Mouse (Mus musculus) midbrain, embryonic 14.5 days (tissue): ENCODE measurements around the gene Cnmd. TPM values are rescaled to one million over a fixed set of nuclear protein-coding genes. Genes with fewer than 3 reads are reported as not detected.
A peak's percentile ranks its signal among the peaks of the same experiment; 100 is the strongest.

Source experiments
- ATAC-seq: fragments of 200-750 bp; cut with Nextera tagmentation; 2 replicates; pipeline ENCODE4 v1.8.0; 2017; ENCODE audit warnings: moderate number of reproducible peaks, moderate library complexity; ENCODE audit not compliant: low FRiP score, low TSS enrichment
- DNase-seq: peaks from one replicate; pipeline ENCODE4 v3.0.0-alpha.2; 2015
- H3K27ac ChIP-seq: fragments of 300-500 bp; sonication (generic); replicated peaks from 2 replicates; pipeline ENCODE4 v1.5.1; 2014; ENCODE audit warnings: mild to moderate bottlenecking, low read depth, low read length, moderate library complexity
- H3K27me3 ChIP-seq: fragments of 300-500 bp; sonication (generic); 2 replicates; pipeline ENCODE4 v1.6.1; 2014; ENCODE audit warnings: low read length, control low read depth, mixed read lengths; ENCODE audit not compliant: control insufficient read depth, insufficient read depth
- H3K36me3 ChIP-seq: fragments of 300-500 bp; sonication (generic); 2 replicates; pipeline ENCODE4 v1.6.1; 2014; ENCODE audit warnings: low read length, control low read depth; ENCODE audit not compliant: control insufficient read depth, insufficient read depth
- H3K4me1 ChIP-seq: fragments of 300-500 bp; sonication (generic); 2 replicates; pipeline ENCODE4 v1.6.1; 2014; ENCODE audit warnings: mild to moderate bottlenecking, antibody characterized with exemption, low read length, control low read depth; ENCODE audit not compliant: control insufficient read depth, insufficient read depth
- H3K4me2 ChIP-seq: fragments of 300-500 bp; sonication (generic); 2 replicates; pipeline ENCODE4 v1.6.1; 2014; ENCODE audit warnings: mild to moderate bottlenecking, low read length, moderate library complexity
- H3K4me3 ChIP-seq: fragments of 300-500 bp; sonication (generic); replicated peaks from 2 replicates; pipeline ENCODE4 v1.5.1; 2014; ENCODE audit warnings: low read depth, low read length
- H3K9ac ChIP-seq: fragments of 300-500 bp; sonication (generic); replicated peaks from 2 replicates; pipeline ENCODE4 v1.6.1; 2014; ENCODE audit warnings: mild to moderate bottlenecking, low read length, moderate library complexity
- H3K9me3 ChIP-seq: fragments of 300-500 bp; sonication (generic); 2 replicates; pipeline ENCODE4 v1.6.1; 2016; ENCODE audit warnings: low read length, control low read depth, mixed read lengths; ENCODE audit not compliant: control insufficient read depth
- WGBS: fragments of 180-500 bp; shearing (Covaris S2); extraction: QIAGEN DNeasy Blood & Tissue Kit; methylation state at CpG from one replicate; pipeline ENCODE4 v1.1.7; 2014; 5-methylcytosine and 5-hydroxymethylcytosine counted together
- polyA plus RNA-seq: library from polyadenylated mRNA; unstranded; fragments of >200 nt; fragmentation: Nextera tagmentation; extraction: Ambion mirVana; gene quantifications from 2 replicates; pipeline ENCODE4 v1.2.1, GENCODE M21; 2014

Gene Cnmd
- polyA plus RNA-seq, 1 experiment from 2014 or later, result 2.2 TPM

DNA sequence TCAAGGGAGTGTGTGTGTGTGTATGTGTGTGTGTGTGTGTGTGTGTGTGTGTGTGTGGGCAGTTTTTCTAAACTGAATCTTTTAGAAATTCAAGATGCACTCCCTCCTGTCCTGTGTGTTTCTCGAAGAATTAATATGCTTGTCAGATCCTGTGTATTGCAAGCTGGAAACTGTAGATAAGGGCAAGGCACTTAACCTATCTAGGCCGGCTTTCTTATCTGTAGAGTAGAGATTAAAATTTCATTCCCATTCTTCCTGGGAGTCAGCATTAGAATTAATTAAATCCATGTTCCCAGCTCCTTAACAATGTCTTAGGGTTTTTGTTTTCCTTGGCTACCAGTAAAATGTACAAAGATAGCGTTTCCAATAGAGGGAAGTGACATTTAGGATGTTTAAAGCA is 40.8 kb downstream of the Cnmd start:
- H3K36me3 ChIP-seq, result peaks cover 55% of the 10 kb centered on the region
- no peak overlapping the region for H3K4me3 ChIP-seq
- WGBS, result 59% methylated on average over 3 of the region's 3 CpGs

DNA sequence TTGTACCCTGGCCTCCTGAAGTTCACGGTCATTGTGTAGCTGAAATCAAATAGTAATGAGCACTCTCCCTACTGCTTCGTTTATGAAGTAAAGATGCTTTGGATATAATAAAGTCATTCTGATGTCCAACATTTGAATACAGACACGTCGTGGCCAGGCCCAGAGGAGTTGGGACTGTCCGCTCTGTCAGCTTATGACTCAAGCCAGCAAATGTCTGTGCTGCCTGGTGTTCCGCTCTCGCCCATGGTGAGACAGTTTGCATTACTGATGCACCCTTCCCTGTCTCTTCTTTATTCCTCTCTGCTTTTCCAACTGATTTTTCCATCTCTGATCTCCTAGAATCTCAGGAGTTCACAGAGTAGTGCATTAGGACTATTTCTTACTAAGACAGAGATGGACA is 42.2 kb downstream of the Cnmd start:
- no peak overlapping the region for H3K9ac ChIP-seq
- H3K4me1 ChIP-seq, result no peaks in the 10 kb centered on the region
- no peak overlapping the region for H3K4me3 ChIP-seq
- DNase-seq (no peak), ATAC-seq (no peak)
- 85% methylated on average over 7 of the region's 7 CpGs for WGBS
- H3K36me3 ChIP-seq, result peaks cover 48% of the 10 kb centered on the region
- no peak overlapping the region for H3K4me2 ChIP-seq
- H3K27me3 ChIP-seq, result no peaks in the 10 kb centered on the region
- H3K27ac ChIP-seq, result no peak overlapping the region
- H3K9me3 ChIP-seq, result no peaks in the 10 kb centered on the region

More for the DNA sequence above, 40.8 kb downstream of the Cnmd start:
- Histone ChIP-seq H3K9me3 (no peaks in the 10 kb centered on the region), H3K4me2 (no peak overlapping the region), H3K4me1 (no peaks in the 10 kb centered on the region), H3K27me3 (no peaks in the 10 kb centered on the region), H3K9ac (no peak overlapping the region), H3K27ac (no peak overlapping the region)
- no peak for ATAC-seq
- peak; percentile 26 for DNase-seq

DNA sequence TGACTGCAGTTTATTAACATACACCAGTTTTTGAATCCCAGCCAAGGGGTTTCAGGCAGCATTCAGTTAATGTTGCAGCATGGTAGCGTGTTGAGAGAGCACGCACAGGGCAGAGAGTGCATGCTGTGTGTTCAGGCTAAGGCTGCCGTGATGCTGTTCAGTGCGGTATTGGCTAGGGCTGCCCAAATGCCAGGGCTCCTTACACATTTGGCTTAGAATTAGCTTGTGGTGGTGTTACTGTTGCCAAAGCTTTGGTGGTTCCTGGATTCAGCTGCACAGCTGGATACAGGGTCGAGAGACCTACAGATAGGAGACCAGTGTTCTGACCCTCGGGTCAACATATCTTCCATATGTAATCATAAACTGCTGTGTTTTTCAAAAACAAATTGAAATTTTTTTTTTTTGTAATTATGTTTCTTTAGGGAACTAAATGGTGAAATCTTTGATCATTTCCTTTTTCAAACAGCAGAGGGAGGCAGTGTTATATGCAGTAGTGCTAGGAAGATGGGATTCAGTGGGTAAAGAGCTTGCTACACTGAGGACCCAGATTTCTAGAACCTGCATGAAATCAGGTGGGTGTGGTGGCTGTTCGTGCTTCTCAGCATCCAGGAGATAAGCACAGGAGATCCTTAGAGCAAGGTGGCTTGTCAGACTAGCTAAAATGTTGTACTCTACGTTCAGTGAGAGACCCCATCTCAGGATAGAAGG is 44.7 kb downstream of the Cnmd start:
- Histone ChIP-seq H3K4me2 (no peak overlapping the region), H3K9ac (no peak overlapping the region), H3K4me1 (no peaks in the 10 kb centered on the region), H3K27ac (no peak overlapping the region), H3K9me3 (no peaks in the 10 kb centered on the region), H3K36me3 (peaks cover 51% of the 10 kb centered on the region), H3K27me3 (no peaks in the 10 kb centered on the region), H3K4me3 (no peak overlapping the region)
- 83% methylated on average over 8 of the region's 8 CpGs for WGBS
- peak; percentile 84 for DNase-seq
- no peak; the same call in 1 of the 2 replicates for ATAC-seq

DNA sequence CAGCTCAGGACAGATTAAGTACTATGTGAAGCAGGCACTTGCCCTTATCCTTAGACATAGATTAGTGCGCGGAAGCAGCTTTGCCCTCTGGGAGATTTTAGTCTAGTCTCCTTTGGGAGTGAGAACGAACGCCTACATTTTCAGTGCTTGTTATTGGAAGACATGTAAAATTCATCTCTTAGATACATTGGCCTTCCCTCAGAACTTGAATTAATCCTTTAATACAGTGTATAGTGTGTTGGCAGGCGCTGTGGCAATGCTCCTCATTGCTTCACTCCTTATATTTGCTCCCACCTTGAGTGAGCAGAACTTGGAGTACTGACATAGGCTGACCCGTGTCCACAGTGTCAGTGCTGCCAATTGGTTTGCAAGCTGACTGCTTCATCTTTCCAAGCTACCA is 53.7 kb downstream of the Cnmd start:
- ATAC-seq, result no peak
- Histone ChIP-seq H3K27ac (no peak overlapping the region), H3K4me1 (no peaks in the 10 kb centered on the region), H3K4me2 (no peak overlapping the region), H3K9ac (no peak overlapping the region), H3K9me3 (no peaks in the 10 kb centered on the region), H3K36me3 (peaks cover 78% of the 10 kb centered on the region), H3K27me3 (no peaks in the 10 kb centered on the region), H3K4me3 (no peak overlapping the region)
- no peak for DNase-seq
- 88% methylated on average over 6 of the region's 6 CpGs for WGBS

DNA sequence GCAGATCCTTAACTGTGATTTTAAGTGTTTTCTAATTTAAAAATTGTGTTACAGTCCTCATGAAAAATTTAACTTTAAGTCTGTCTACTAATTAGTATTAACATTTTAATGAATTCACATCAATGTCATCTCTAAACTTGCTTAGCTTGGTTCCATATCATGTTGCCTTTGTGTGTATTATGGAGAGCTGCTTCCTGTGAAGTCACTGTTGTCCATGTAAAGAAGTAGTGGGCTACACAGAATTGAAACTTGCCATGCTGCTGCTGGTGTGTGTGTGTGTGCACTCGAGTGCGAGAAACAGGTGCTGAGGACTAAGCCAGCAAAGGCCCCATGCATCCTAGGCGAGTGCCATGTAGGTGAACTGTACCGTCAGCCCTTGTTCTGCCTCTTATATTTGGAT is 54.6 kb downstream of the Cnmd start:
- Histone ChIP-seq H3K4me2 (no peak overlapping the region), H3K9ac (no peak overlapping the region), H3K9me3 (no peaks in the 10 kb centered on the region), H3K36me3 (peaks cover 78% of the 10 kb centered on the region), H3K4me3 (no peak overlapping the region), H3K27ac (no peak overlapping the region), H3K4me1 (no peaks in the 10 kb centered on the region), H3K27me3 (no peaks in the 10 kb centered on the region)
- no peak for ATAC-seq
- 97% methylated on average over 4 of the region's 4 CpGs for WGBS
- DNase-seq, result no peak

DNA sequence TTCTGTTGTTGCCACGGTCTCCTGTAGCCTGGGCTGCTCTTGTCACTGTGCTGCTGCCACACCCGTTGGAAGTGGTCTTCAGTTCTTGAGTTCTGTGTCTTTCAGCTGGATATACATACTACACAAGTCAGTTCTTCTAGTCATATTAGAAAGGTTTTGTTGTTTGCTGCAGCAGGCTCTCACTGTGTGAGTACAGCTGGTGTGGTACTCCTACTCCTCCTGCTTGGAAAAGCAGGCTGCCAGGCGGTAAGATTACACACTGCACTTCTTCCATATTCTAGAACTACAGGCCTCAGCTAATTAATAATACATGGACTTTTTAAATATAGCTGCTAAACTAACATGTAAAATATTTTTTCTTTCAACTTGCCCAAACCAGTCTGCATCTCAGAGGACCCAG is 55.1 kb downstream of the Cnmd start:
- 96% methylated on average over 3 of the region's 3 CpGs for WGBS

DNA sequence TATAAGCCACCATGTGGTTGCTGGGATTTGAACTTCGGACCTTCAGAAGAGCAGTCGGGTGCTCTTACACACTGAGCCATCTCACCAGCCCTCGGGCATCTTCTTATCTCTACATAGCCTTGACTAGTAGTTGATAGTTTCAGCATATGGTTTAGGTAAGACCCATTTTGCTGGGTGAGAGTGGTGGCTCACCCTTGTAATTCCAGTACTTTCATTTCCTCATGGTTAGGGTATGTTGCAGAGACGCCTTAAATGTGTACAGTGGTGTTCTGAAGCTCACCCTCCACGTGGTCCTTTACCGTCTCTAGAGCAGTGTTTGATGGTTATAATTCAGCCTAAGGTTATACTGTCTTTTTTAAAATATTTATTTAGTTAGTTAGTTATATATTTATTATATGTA is 55.6 kb downstream of the Cnmd start:
- no peak overlapping the region for H3K9ac ChIP-seq
- 92% methylated on average over 6 of the region's 6 CpGs for WGBS
- H3K27ac ChIP-seq, result no peak overlapping the region
- H3K27me3 ChIP-seq, result no peaks in the 10 kb centered on the region
- ATAC-seq, result no peak
- no peak for DNase-seq
- peaks cover 79% of the 10 kb centered on the region for H3K36me3 ChIP-seq
- H3K4me2 ChIP-seq, result no peak overlapping the region
- H3K9me3 ChIP-seq, result no peaks in the 10 kb centered on the region
- no peak overlapping the region for H3K4me3 ChIP-seq
- no peaks in the 10 kb centered on the region for H3K4me1 ChIP-seq

More for the DNA sequence above, 55.1 kb downstream of the Cnmd start:
- H3K27ac ChIP-seq, result no peak overlapping the region
- DNase-seq (no peak), ATAC-seq (no peak)
- no peak overlapping the region for H3K4me2 ChIP-seq
- H3K36me3 ChIP-seq, result peaks cover 78% of the 10 kb centered on the region
- no peak overlapping the region for H3K9ac ChIP-seq
- H3K27me3 ChIP-seq, result no peaks in the 10 kb centered on the region
- H3K4me3 ChIP-seq, result no peak overlapping the region
- H3K4me1 ChIP-seq, result no peaks in the 10 kb centered on the region
- H3K9me3 ChIP-seq, result no peaks in the 10 kb centered on the region

DNA sequence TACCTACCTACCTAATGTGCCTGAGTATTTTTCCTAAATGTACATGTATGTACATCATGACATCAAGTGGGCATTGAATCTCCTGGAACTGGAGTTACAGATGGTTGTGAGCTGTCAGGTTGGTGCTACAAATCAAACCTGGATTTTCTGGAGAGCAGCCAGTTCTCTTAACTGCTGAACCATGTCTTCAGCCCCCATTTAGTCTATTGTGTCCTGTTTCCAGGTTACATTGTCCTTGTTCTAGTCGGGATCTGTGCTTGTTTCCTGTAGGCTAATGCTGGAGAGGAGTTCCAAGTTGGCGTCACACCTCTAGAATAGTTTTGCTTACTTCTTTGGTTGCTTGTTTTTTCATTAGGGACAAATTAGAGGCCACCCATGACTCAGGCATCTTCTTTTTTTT is 56.1 kb downstream of the Cnmd start:
- Histone ChIP-seq H3K9me3 (no peaks in the 10 kb centered on the region), H3K27ac (no peak overlapping the region), H3K9ac (no peak overlapping the region), H3K4me3 (no peak overlapping the region), H3K4me2 (no peak overlapping the region), H3K4me1 (no peaks in the 10 kb centered on the region), H3K27me3 (no peaks in the 10 kb centered on the region), H3K36me3 (peaks cover 79% of the 10 kb centered on the region)
- DNase-seq (no peak), ATAC-seq (no peak)
- WGBS, result 69% methylated on average over 2 of the region's 2 CpGs

DNA sequence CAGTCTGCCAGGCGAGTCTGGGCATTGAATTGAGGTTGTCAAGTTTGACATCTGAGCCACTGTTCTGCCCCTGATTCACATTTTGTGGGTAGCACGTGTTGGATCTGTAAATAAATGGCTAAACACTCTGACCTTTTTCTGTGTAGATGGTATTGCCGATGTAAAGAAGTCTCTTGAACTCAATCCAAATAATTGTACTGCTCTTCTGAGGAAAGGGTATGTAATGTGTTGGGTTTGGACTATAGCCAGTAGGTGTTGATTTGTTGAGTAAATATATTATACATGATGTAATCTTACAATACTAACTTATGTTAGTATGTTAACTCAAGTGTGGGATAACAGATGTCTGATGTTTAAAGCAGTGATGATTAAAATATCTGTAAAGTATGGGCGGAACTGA is 65.4 kb downstream of the Cnmd start:
- no peak overlapping the region for H3K4me2 ChIP-seq
- 85% methylated on average over 4 of the region's 4 CpGs for WGBS
- no peak overlapping the region for H3K4me3 ChIP-seq
- no peaks in the 10 kb centered on the region for H3K4me1 ChIP-seq
- ATAC-seq, result no peak
- no peaks in the 10 kb centered on the region for H3K9me3 ChIP-seq
- no peak overlapping the region for H3K9ac ChIP-seq
- no peak for DNase-seq
- H3K27me3 ChIP-seq, result no peaks in the 10 kb centered on the region
- no peak overlapping the region for H3K27ac ChIP-seq
- H3K36me3 ChIP-seq, result peaks cover 64% of the 10 kb centered on the region
